In the genomic region with DNA sequence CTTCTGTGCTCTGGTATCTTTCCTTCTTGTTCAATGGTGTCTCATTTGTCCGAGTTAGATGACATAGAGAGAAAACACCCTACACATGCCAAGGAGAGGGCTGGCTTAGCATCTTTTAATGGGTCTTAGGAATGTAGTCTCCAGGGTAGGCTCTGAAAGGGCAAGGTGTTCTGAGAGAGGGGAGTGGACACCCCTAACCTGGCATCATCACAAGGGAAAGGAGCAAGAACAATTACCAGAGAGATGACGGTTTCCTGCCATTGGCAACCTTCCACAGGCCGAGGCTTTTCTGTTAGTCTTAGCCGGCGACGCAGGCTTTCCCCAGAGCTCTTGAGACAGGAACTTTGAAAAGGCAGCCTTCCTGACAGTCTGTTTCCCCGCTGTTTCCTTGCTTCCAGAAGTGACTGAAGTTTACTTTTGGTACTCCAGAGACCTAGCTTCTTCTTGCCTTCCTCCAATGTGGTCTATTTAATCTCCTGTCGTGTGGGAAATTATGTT, we compare ENCODE assay signal across 20 mouse cellular contexts.
A peak's percentile ranks its signal among the peaks of the same experiment; 100 is the strongest.
DNase-seq lines count a peak whose midpoint lies in the region; ATAC-seq lines count a peak whose summit lies in the region.
"Had no signal": no experiment of that assay in that cellular context is flagged by ENCODE, and none has a peak within 500 bp of the region (broad histone marks: within the 10 kb centered on the region; RNA-seq: fewer than 3 reads in every experiment).

No protein-coding gene starts in this region.

- 62% methylated on average over 8 of the region's 8 CpGs for WGBS in heart, embryonic 10.5 days
- WGBS in lung, embryonic 16.5 days: 15% methylated on average over 8 of the region's 8 CpGs
- 54% methylated on average over 8 of the region's 8 CpGs for WGBS in forebrain, embryonic 15.5 days

- peak; percentile 54; the same call in 1 of the 2 replicates for ATAC-seq in lung, embryonic 16.5 days (ENCODE audit: low read depth)
- no peak for ATAC-seq in forebrain, embryonic 15.5 days (replicated peaks)
- ATAC-seq: inflammation-experienced regulatory T-cells, adult 6 months; liver, embryonic 12.5 days had no signal

- H3K9ac ChIP-seq in lung, embryonic 16.5 days (ENCODE audit: low read length): no peak overlapping the region
- H3K9ac ChIP-seq in forebrain, embryonic 15.5 days (replicated peaks): no peak overlapping the region
- H3K9ac ChIP-seq: embryonic facial prominence, embryonic 12.5 days; forebrain, embryonic 12.5 days; hindbrain, embryonic 14.5 days; limb, embryonic 13.5 days; liver, embryonic 12.5 days had no signal

- peak; percentile 37 for DNase-seq in heart, adult 11 months
- no peak for DNase-seq in heart, embryonic 10.5 days (ENCODE audit: low spot score)
- peak; percentile 64 for DNase-seq in kidney, postnatal 10 days
- no peak for DNase-seq in kidney, adult 8-10 months
- DNase-seq in lung, postnatal 36 days: no peak
- DNase-seq: adrenal gland, postnatal 36 days; cerebellum, adult 11 months; cerebellum, postnatal 14 days; gastrocnemius, adult 2 months had no signal

- no peaks in the 10 kb centered on the region for H3K9me3 ChIP-seq in heart, embryonic 10.5 days
- no peaks in the 10 kb centered on the region for H3K9me3 ChIP-seq in lung, embryonic 16.5 days (ENCODE audit: control insufficient read depth, low read length)
- H3K9me3 ChIP-seq in forebrain, embryonic 15.5 days: no peaks in the 10 kb centered on the region
- H3K9me3 ChIP-seq: embryonic facial prominence, embryonic 12.5 days; forebrain, embryonic 12.5 days; limb, embryonic 13.5 days; liver, embryonic 12.5 days had no signal

- H3K4me1 ChIP-seq in heart, embryonic 10.5 days: peaks cover 11% of the 10 kb centered on the region; the same call in 1 of the 2 replicates
- peaks cover 3% of the 10 kb centered on the region; the same call in 1 of the 2 replicates for H3K4me1 ChIP-seq in lung, embryonic 16.5 days (replicated peaks; ENCODE audit: control insufficient read depth, insufficient read depth, low read length)
- H3K4me1 ChIP-seq in forebrain, embryonic 15.5 days: no peaks in the 10 kb centered on the region
- H3K4me1 ChIP-seq: embryonic facial prominence, embryonic 12.5 days; limb, embryonic 13.5 days; liver, embryonic 12.5 days had no signal

- no peak overlapping the region for H3K4me2 ChIP-seq in lung, embryonic 16.5 days (ENCODE audit: low read depth, low read length)
- no peak overlapping the region for H3K4me2 ChIP-seq in forebrain, embryonic 15.5 days (replicated peaks)
- H3K4me2 ChIP-seq: embryonic facial prominence, embryonic 12.5 days; forebrain, embryonic 12.5 days; heart, embryonic 11.5 days; hindbrain, embryonic 14.5 days; limb, embryonic 13.5 days; liver, embryonic 12.5 days had no signal

- no peaks in the 10 kb centered on the region for H3K36me3 ChIP-seq in heart, embryonic 10.5 days
- no peaks in the 10 kb centered on the region for H3K36me3 ChIP-seq in lung, embryonic 16.5 days (ENCODE audit: control insufficient read depth, insufficient read depth, low read length)
- no peaks in the 10 kb centered on the region for H3K36me3 ChIP-seq in forebrain, embryonic 15.5 days
- H3K36me3 ChIP-seq: embryonic facial prominence, embryonic 12.5 days; forebrain, embryonic 12.5 days; limb, embryonic 13.5 days; liver, embryonic 12.5 days had no signal

- no peak overlapping the region for H3K4me3 ChIP-seq in heart, embryonic 10.5 days
- H3K4me3 ChIP-seq in lung, embryonic 16.5 days (ENCODE audit: low read length): no peak overlapping the region
- H3K4me3 ChIP-seq in forebrain, embryonic 15.5 days: no peak overlapping the region
- H3K4me3 ChIP-seq: embryonic facial prominence, embryonic 12.5 days; erythroblast, embryonic 14.5 days; forebrain, embryonic 12.5 days; gastrocnemius, adult 2 months; limb, embryonic 13.5 days; liver, embryonic 12.5 days had no signal

- H3K27me3 ChIP-seq in heart, embryonic 10.5 days (ENCODE audit: insufficient read depth, poor library complexity, severe bottlenecking): no peaks in the 10 kb centered on the region
- no peaks in the 10 kb centered on the region for H3K27me3 ChIP-seq in lung, embryonic 16.5 days (ENCODE audit: control insufficient read depth, insufficient read depth, low read depth, low read length)
- H3K27me3 ChIP-seq in forebrain, embryonic 15.5 days: no peaks in the 10 kb centered on the region
- H3K27me3 ChIP-seq: embryonic facial prominence, embryonic 12.5 days; forebrain, embryonic 12.5 days; limb, embryonic 13.5 days; liver, embryonic 12.5 days had no signal

- H3K27ac ChIP-seq in heart, embryonic 10.5 days: no peak overlapping the region
- no peak overlapping the region for H3K27ac ChIP-seq in lung, embryonic 16.5 days (ENCODE audit: low read length)
- H3K27ac ChIP-seq in forebrain, embryonic 15.5 days (replicated peaks): no peak overlapping the region
- H3K27ac ChIP-seq: embryonic facial prominence, embryonic 12.5 days; forebrain, embryonic 12.5 days; gastrocnemius, adult 2 months; hindbrain, embryonic 14.5 days; limb, embryonic 13.5 days; liver, embryonic 12.5 days; macrophage had no signal

Comparison
In these comparisons a context has a peak if more than half of its experiments do, and no peak if none do; other contexts are left out.
1. DNase-seq: peak in heart, adult 11 months (single experiment) and kidney, postnatal 10 days (single experiment); none in heart, embryonic 10.5 days (single experiment), kidney, adult 8-10 months (0 of 2) and lung, postnatal 36 days (single experiment).